Mouse (Mus musculus): Measurements from ENCODE around the gene Tssk2. TPM values are rescaled to one million over a fixed set of nuclear protein-coding genes. Genes with fewer than 3 reads are reported as not detected.

Tssk2 gene
- polyA plus RNA-seq, 1 experiment = not detected

GRCm38 (mm10) chr16:17872995-17873394 is 25.4 kb upstream of the Tssk2 start:
- peaks cover 74% of the 10 kb centered on the region for H3K36me3 ChIP-seq (replicated peaks; ENCODE audit: low read length)
- H3K9me3 ChIP-seq = no peaks in the 10 kb centered on the region
- H3K4me3 ChIP-seq (replicated peaks) = no peak overlapping the region
- no peaks in the 10 kb centered on the region for H3K27me3 ChIP-seq (replicated peaks)
- H3K4me1 ChIP-seq = peaks cover 45% of the 10 kb centered on the region
- TF ChIP-seq FLI1 (IDR thresholded peaks at IDR 0.05; ENCODE audit: low read length) (no peak), GATA1 (IDR thresholded peaks at IDR 0.05; ENCODE audit: borderline replicate concordance, low read length) (no peak)

- peaks cover 74% of the 10 kb centered on the region for H3K36me3 ChIP-seq (replicated peaks; ENCODE audit: low read length)
- H3K27me3 ChIP-seq (replicated peaks) = no peaks in the 10 kb centered on the region
- no peak overlapping the region for H3K4me3 ChIP-seq (replicated peaks)
- peaks cover 4% of the 10 kb centered on the region; the same call in 1 of the 2 replicates for H3K9me3 ChIP-seq
- peaks cover 49% of the 10 kb centered on the region for H3K4me1 ChIP-seq
- TF ChIP-seq FLI1 (IDR thresholded peaks at IDR 0.05; ENCODE audit: low read length) = no peak
- no peak for TF ChIP-seq GATA1 (IDR thresholded peaks at IDR 0.05; ENCODE audit: borderline replicate concordance, low read length)
These were observed 23.3 kb upstream of the Tssk2 start for GRCm38 (mm10) chr16:17875174-17875573.

- peaks cover 67% of the 10 kb centered on the region for H3K36me3 ChIP-seq (replicated peaks; ENCODE audit: low read length)
These were observed 22.3 kb upstream of the Tssk2 start for GRCm38 (mm10) chr16:17876096-17876495.

GRCm38 (mm10) chr16:17879571-17879970 is 18.9 kb upstream of the Tssk2 start:
- Histone ChIP-seq H3K36me3 (replicated peaks; ENCODE audit: low read length) (peaks cover 66% of the 10 kb centered on the region), H3K27me3 (replicated peaks) (no peaks in the 10 kb centered on the region)

More at GRCm38 (mm10) chr16:17876096-17876495, 22.3 kb upstream of the Tssk2 start:
- TF ChIP-seq FLI1 (IDR thresholded peaks at IDR 0.05; ENCODE audit: low read length) (no peak), GATA1 (IDR thresholded peaks at IDR 0.05; ENCODE audit: borderline replicate concordance, low read length) (no peak)
- H3K4me1 ChIP-seq = peaks cover 49% of the 10 kb centered on the region
- H3K27me3 ChIP-seq (replicated peaks) = no peaks in the 10 kb centered on the region
- H3K4me3 ChIP-seq (replicated peaks) = no peak overlapping the region
- peaks cover 4% of the 10 kb centered on the region; the same call in 1 of the 2 replicates for H3K9me3 ChIP-seq

GRCm38 (mm10) chr16:17882196-17882595 is 16.2 kb upstream of the Tssk2 start:
- Histone ChIP-seq H3K36me3 (replicated peaks; ENCODE audit: low read length) (peaks cover 70% of the 10 kb centered on the region), H3K27me3 (replicated peaks) (no peaks in the 10 kb centered on the region), H3K4me3 (replicated peaks) (no peak overlapping the region), H3K9me3 (peaks cover 4% of the 10 kb centered on the region; the same call in 1 of the 2 replicates), H3K4me1 (peaks cover 67% of the 10 kb centered on the region)
- no peak for TF ChIP-seq FLI1 (IDR thresholded peaks at IDR 0.05; ENCODE audit: low read length)

More at GRCm38 (mm10) chr16:17879571-17879970, 18.9 kb upstream of the Tssk2 start:
- Histone ChIP-seq H3K9me3 (peaks cover 4% of the 10 kb centered on the region; the same call in 1 of the 2 replicates), H3K4me3 (replicated peaks) (peak overlapping the region; percentile 47), H3K4me1 (peaks cover 55% of the 10 kb centered on the region)
- TF ChIP-seq FLI1 (IDR thresholded peaks at IDR 0.05; ENCODE audit: low read length) = no peak
- no peak for TF ChIP-seq GATA1 (IDR thresholded peaks at IDR 0.05; ENCODE audit: borderline replicate concordance, low read length)

GRCm38 (mm10) chr16:17884116-17884515 is 14.3 kb upstream of the Tssk2 start:
- no peak for TF ChIP-seq FLI1 (IDR thresholded peaks at IDR 0.05; ENCODE audit: low read length)
- Histone ChIP-seq H3K9me3 (no peaks in the 10 kb centered on the region), H3K4me1 (peaks cover 58% of the 10 kb centered on the region), H3K27me3 (replicated peaks) (no peaks in the 10 kb centered on the region), H3K4me3 (replicated peaks) (no peak overlapping the region), H3K36me3 (replicated peaks; ENCODE audit: low read length) (peaks cover 51% of the 10 kb centered on the region)

GRCm38 (mm10) chr16:17889689-17890341 is 8.6 kb upstream of the Tssk2 start:
- H3K36me3 ChIP-seq (replicated peaks; ENCODE audit: low read length) = peaks cover 16% of the 10 kb centered on the region
- H3K27me3 ChIP-seq (replicated peaks) = peaks cover 10% of the 10 kb centered on the region
- no peak for TF ChIP-seq GATA1 (IDR thresholded peaks at IDR 0.05; ENCODE audit: borderline replicate concordance, low read length)
- peak overlapping the region; percentile 98 for H3K4me3 ChIP-seq (replicated peaks)
- H3K4me1 ChIP-seq = peaks cover 46% of the 10 kb centered on the region
- H3K9me3 ChIP-seq = no peaks in the 10 kb centered on the region

GRCm38 (mm10) chr16:17890342-17890727 is 8.1 kb upstream of the Tssk2 start:
- peaks cover 42% of the 10 kb centered on the region for H3K4me1 ChIP-seq
- TF ChIP-seq GATA1 (IDR thresholded peaks at IDR 0.05; ENCODE audit: borderline replicate concordance, low read length) = no peak
- no peak for TF ChIP-seq FLI1 (IDR thresholded peaks at IDR 0.05; ENCODE audit: low read length)
- no peaks in the 10 kb centered on the region for H3K9me3 ChIP-seq
- H3K4me3 ChIP-seq (replicated peaks) = peak overlapping the region; percentile 98
- H3K36me3 ChIP-seq (replicated peaks; ENCODE audit: low read length) = peaks cover 12% of the 10 kb centered on the region
- H3K27me3 ChIP-seq (replicated peaks) = peaks cover 15% of the 10 kb centered on the region

- Histone ChIP-seq H3K4me3 (replicated peaks) (peak overlapping the region; percentile 98), H3K9me3 (no peaks in the 10 kb centered on the region), H3K27me3 (replicated peaks) (peaks cover 22% of the 10 kb centered on the region), H3K36me3 (replicated peaks; ENCODE audit: low read length) (peaks cover 8% of the 10 kb centered on the region), H3K4me1 (peaks cover 35% of the 10 kb centered on the region)
- TF ChIP-seq FLI1 (IDR thresholded peaks at IDR 0.05; ENCODE audit: low read length) (no peak), GATA1 (IDR thresholded peaks at IDR 0.05; ENCODE audit: borderline replicate concordance, low read length) (no peak)
These were observed 7.4 kb upstream of the Tssk2 start for GRCm38 (mm10) chr16:17890917-17891566.

GRCm38 (mm10) chr16:17891567-17891959 is 6.9 kb upstream of the Tssk2 start, which contains the start of gene Gm20518:
TSS of gene Gm20518 (minus strand) at chr16:17891671.
- Histone ChIP-seq H3K36me3 (replicated peaks; ENCODE audit: low read length) (peaks cover 6% of the 10 kb centered on the region), H3K4me1 (peaks cover 31% of the 10 kb centered on the region), H3K9me3 (no peaks in the 10 kb centered on the region), H3K27me3 (replicated peaks) (peaks cover 25% of the 10 kb centered on the region), H3K4me3 (replicated peaks) (peak within 1 kb of the TSS; percentile 98)
- TF ChIP-seq FLI1 (IDR thresholded peaks at IDR 0.05; ENCODE audit: low read length) (no peak), GATA1 (IDR thresholded peaks at IDR 0.05; ENCODE audit: borderline replicate concordance, low read length) (no peak)
